Mouse (Mus musculus): Measurements from ENCODE around the gene Gpc6.
A peak's percentile ranks its signal among the peaks of the same experiment; 100 is the strongest.

The Gpc6 gene

GRCm38 (mm10) chr14:117061078-117061477, 136.0 kb downstream of the Gpc6 start:
- no peak for DNase-seq (ENCODE audit: low read depth, low spot score)

- no peak for DNase-seq (ENCODE audit: low read depth, low spot score)
Measured at GRCm38 (mm10) chr14:117061527-117061926, 136.4 kb downstream of the Gpc6 start.

GRCm38 (mm10) chr14:117068179-117068578, 143.1 kb downstream of the Gpc6 start:
- DNase-seq (ENCODE audit: low read depth, low spot score) = no peak

DNA sequence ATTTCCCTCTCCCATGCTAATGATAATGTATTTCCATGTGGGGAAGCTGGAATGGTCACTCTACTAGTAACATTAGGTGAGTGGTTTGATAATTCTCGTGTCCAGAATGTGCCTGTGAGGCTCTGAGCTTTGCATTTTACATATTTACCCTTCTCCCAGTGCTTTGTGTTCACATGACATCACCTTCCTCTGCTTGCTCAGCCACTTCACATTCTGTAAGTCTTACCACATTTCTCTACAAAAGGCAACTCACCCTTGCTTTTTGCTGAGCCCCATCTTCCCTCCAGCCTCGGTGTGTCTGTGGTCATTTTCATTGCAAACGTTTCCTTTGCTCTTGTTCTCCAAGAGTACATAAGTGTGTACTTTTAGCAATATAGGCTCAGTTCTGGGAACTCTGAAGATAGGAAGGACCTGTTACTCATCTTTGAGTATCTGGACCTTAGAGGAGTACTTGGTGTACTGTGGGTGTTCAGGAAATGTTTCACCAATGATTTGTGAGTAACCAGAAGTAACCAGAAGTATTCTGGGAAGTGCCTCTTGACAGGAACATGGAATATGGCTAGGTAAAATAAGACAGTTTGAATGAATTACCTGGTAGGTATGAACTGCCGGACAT, 145.5 kb downstream of the Gpc6 start:
- DNase-seq (ENCODE audit: low read depth, low spot score) = no peak

DNA sequence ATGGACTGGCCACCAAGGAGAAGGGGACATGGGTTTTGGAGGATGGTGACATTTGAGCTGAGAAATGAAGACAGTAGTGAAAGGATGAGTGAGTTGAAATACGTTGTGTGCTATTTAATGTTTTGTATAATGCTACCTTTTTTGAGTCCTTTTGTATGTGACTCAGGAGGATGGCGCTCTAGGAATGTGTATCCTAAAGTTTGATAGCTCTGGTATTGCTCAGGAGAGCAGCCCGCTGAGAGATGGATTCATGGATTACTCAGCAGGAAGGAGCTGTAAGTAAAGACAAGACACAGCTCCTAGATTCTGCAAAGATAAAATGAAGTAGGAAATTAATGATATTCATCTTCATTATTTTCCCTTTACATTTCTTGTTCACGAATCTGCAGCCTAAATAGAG, 168.5 kb downstream of the Gpc6 start:
- DNase-seq (ENCODE audit: low read depth, low spot score) = peak; percentile 61

DNA sequence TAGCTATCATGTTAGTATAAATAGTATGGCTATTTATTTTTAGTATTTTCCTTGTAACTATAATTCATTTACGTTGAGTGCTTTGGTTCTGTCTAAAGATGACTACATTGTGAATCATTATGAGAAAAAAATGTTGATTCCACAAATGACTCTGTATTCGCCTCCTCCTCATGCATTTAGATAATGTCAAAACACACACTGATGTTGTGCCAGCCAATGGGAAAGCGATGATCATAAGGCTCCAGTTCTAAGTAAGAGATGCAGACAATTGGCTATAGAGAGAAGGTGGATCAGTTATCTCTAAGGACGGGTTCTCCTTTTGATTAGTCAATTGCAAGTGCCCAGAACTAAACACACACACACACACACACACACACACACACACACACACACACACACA, 181.8 kb downstream of the Gpc6 start:
- peak; percentile 25 for DNase-seq (ENCODE audit: low read depth, low spot score)

DNA sequence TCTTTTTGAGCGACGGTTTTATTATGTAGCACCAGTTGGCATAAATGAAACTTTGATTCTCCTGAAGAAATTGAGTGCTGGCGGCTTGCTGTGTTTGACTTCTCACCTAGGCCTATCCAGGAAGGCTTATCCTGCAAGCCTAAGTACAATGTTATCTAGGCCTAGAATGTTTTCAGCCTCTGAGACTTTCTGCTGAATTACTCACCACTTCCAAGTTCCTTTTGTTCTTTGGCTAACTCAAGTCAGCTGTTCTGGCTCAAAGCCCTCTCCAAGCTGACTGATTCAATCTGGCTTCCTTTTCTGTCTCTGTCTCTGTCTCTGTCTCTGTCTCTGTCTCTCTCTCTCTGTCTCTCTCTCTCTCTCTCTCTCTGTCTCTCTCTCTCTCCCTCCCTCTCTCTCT, 188.0 kb downstream of the Gpc6 start:
- DNase-seq (ENCODE audit: low read depth, low spot score) = peak; percentile 76

- DNase-seq (ENCODE audit: low read depth, low spot score) = no peak
Measured at GRCm38 (mm10) chr14:117122036-117122435, 196.9 kb downstream of the Gpc6 start.

DNA sequence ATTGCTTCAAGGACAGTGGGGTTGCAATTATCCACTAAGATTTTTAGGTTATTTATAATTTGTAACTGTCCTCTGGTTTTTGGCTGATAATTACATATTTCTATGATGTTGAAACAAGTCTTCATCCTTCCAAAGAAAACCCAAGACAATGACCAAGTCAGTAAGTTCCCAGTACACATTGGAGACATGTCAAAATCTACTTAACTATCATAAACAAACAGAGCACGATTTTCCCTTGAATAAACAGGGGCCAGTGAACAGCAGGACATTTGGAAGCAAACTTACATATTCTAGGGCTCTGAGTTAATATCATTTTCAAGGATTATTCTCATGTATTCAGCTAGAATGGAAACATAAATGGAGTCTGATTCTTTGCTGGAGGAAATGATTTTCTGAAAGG, 205.2 kb downstream of the Gpc6 start:
- DNase-seq (ENCODE audit: low read depth, low spot score) = no peak

DNA sequence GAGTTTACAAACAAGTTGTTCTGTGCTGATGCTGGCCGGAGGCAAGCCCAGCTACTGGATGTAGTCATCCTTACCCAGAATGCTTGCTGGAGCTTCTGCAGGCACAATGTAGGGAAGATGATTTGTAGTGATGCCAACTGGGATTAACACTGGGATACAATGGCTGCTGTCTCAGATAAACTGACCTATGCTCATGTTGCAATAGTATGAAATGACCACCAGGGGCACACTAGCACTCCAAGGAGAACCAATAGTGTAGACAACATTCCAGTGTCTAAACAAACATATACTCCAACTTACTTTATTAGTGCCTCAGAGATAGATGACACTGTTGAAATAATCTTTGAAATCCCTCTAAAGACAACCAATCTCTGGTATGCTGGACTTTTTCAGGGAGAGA, 206.2 kb downstream of the Gpc6 start:
- DNase-seq (ENCODE audit: low read depth, low spot score) = no peak

DNA sequence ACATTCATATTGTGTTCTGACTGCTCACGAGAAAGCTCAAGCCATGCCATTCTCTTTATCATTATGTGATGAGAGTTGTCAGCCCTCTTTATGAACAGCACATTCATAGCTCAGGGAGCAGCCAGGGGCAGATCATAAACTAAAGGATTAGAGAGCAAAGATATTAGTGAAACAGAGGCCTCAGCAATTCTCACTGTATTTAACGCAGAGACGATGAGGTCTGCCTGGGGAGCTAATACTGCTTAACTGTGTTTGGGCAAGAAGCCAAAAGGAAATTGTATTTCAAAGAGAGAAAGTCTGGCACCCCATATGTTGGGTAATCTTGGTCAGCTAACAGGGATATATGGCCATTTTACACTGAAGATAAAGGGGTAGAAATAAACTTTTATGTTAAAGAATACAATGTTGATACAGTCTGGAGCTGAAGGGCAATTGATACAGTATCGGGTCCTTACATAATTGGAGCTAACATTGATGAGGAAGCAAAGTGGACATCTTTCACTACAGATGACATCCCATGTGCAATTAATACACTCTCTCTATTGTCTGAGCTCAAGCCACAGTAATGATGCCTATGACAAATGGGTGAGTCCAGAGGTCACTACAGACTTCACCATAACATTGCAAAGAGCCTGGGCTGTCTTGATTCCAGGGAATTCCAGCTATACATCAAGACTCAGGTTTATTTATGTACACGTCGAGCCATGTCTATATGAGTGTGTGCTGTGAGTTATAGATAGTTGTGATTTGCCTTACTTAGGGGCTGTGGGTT, 216.1 kb downstream of the Gpc6 start:
- no peak for DNase-seq (ENCODE audit: low read depth, low spot score)

DNA sequence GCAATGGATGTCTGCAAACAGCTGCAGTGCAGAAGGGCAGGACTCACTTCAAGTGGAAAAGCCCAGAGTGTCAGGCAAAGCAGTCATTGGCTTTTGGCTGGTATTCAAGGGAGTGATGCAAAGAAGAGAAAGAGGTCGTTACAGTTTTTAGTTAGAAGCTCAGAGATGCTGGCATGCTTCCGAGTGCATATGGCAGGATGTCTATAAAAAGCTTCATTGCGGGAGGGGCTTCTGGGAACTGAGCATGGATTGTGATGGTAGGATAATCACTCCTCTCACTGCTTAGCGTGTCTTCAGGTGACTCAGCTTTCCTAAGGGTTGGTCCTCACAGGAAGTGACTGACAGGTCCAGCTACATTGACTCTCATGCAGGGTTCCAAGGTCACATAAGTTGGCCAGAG, 221.0 kb downstream of the Gpc6 start:
- peak; percentile 89 for DNase-seq (ENCODE audit: low read depth, low spot score)

- peak; percentile 49 for DNase-seq (ENCODE audit: low read depth, low spot score)
Measured at GRCm38 (mm10) chr14:117146665-117147064, 221.6 kb downstream of the Gpc6 start.

- DNase-seq (ENCODE audit: low read depth, low spot score) = no peak
Measured at GRCm38 (mm10) chr14:117151621-117152020, 226.5 kb downstream of the Gpc6 start.

DNA sequence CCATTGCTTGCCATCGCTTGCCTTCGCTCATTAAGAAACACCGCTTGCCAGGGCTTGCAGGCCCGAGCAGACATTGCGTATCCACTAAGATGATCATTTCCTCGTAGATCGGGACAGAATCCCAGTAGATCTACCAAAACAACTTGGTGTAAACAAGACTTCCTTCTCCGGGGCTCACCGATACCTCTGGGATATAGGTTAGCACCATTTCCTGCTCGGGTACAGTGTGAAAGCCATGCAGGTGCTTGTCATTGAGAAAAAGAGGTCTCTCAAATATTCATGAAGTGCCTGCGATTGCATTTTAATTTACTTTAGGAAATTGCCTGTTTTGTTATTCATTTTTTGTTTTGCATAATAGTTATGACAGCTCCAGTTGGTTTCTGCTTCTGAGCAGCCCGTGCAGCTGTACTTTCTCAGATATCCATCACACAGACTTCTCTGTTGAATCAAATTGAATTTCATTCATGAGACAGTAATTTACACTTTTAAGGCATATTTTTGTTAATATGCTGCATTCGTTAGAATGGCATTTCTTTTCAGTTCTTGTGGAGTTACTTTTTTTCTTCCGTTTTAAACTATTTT, 230.9 kb downstream of the Gpc6 start:
- DNase-seq (ENCODE audit: low read depth, low spot score) = no peak

DNA sequence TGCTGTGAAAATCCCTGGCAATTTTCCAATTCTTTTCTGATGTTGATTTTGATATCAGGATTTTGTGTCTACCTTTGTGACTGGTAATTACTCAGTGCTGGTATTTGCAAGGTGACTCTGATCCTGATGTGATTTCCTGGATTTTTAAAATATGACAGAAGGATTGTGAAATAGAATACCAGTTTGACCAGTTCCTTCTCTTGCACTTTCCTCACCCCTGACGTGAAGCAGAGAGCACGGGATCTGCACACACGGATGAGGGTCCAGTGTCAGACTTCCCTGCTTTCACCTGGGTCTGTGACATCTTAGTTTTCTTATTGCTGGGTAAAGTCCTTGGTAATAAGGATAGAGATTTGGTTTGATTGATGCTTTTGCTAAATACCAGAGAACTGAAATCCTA, 232.3 kb downstream of the Gpc6 start:
- no peak for DNase-seq (ENCODE audit: low read depth, low spot score)

GRCm38 (mm10) chr14:117166350-117166749, 241.2 kb downstream of the Gpc6 start:
- DNase-seq (ENCODE audit: low read depth, low spot score) = no peak

- no peak for DNase-seq (ENCODE audit: low read depth, low spot score)
Measured at GRCm38 (mm10) chr14:117193364-117193763, 268.2 kb downstream of the Gpc6 start.

- no peak for DNase-seq (ENCODE audit: low read depth, low spot score)
Measured at GRCm38 (mm10) chr14:117202012-117202411, 276.9 kb downstream of the Gpc6 start.

DNA sequence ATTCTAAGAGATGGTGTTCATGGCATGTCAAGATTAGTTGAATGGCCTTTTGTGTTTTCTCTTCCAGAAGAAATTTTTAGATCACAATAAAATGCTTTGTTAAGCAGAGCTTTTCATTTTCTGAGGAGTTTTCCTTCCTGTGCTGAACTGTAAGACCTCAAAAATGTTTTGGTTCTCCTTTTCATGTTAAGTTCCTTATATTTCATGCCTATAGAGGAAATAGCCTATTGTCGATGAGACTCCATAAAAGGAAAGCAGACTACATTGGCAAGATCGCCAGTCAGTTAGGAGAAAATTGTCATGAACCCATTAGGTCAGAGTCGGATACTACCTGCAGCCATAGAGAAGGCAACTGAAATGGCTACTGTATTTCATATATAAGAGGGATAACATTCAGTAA, 278.8 kb downstream of the Gpc6 start:
- no peak for DNase-seq (ENCODE audit: low read depth, low spot score)

DNA sequence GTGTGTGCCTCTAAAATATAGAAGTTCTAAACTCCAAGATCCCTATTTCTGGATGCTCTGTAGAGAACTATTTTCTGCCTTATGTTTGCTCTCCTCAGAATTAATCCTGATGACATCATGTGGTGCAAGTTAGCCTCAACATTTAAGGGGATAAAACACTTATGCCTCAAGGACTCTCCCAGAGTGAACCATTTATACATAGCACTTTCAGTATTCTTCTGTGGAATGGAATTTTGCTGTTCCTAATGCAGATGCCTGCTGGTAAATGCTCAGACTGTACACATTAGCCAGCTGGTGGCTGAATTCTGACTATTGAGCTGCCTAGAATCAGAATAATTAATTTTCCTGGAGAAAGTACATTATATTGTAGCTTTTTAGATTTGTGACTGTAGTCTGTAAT, 289.3 kb downstream of the Gpc6 start:
- no peak for DNase-seq (ENCODE audit: low read depth, low spot score)

DNA sequence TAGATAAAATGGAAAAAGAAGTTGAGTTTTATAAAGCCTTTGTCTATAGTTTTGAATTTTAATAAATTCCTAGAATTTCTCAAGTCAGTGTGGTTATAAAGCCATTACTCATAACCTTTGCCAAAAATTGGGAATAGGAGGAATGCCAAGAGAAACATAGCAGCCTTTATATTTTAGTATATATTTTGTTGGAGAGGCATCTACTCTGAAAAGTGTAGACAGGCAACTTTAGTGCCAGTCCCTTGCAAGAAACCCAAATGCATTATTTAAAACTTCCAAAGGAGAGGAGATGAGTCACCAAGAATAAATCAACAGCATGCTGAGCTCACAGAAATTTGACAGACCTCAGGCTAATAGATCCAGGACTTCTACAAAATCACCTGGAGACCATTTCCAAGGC, 301.8 kb downstream of the Gpc6 start:
- DNase-seq (ENCODE audit: low read depth, low spot score) = peak; percentile 93

DNA sequence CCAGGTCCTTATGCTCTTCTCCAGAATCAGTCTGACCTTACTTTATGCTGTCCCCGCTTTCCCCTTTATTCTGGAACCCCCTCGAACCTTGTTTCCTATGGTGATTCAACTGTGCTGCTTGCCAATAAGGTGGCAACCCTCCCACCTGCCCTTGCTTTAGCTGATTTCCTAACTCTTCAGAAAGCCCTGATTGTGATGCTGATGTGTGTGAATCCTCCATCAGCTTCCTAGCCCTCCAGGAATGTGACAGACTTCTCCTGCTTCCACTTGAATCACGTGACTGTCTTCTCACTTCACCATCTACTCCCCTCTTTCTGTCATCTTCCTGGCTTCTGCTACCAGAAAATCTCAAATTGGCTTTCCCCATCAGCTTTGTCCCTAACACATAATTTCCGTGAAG, 305.4 kb downstream of the Gpc6 start:
- DNase-seq (ENCODE audit: low read depth, low spot score) = no peak

Measured in 3T3-L1 (cell line).